Mouse (Mus musculus): ENCODE results near the gene Slc16a13.

Gene Slc16a13

GRCm38 (mm10) chr11:70230239-70230727 is 9.4 kb upstream of the Slc16a13 start:
- DNase-seq = no peak

GRCm38 (mm10) chr11:70229260-70230010 is 8.6 kb upstream of the Slc16a13 start, which contains the start of gene Bcl6b:
Gene Bcl6b (minus strand): TSS chr11:70229798.
- no peak for DNase-seq

- no peak for DNase-seq
Observed at GRCm38 (mm10) chr11:70228828-70229227, 8.0 kb upstream of the Slc16a13 start.

- no peak for DNase-seq
Observed at GRCm38 (mm10) chr11:70227661-70228245, 6.9 kb upstream of the Slc16a13 start.

GRCm38 (mm10) chr11:70227126-70227525 is 6.3 kb upstream of the Slc16a13 start:
- DNase-seq = no peak

GRCm38 (mm10) chr11:70226602-70226890 is 5.7 kb upstream of the Slc16a13 start:
- DNase-seq = no peak

GRCm38 (mm10) chr11:70225798-70226601 is 5.1 kb upstream of the Slc16a13 start:
- no peak for DNase-seq

- DNase-seq = no peak
Observed at GRCm38 (mm10) chr11:70223724-70224123, 2.9 kb upstream of the Slc16a13 start.

GRCm38 (mm10) chr11:70221603-70222500 is 988 bp upstream of the Slc16a13 start:
- no peak for DNase-seq

GRCm38 (mm10) chr11:70220323-70220722 is 541 bp downstream of the Slc16a13 start:
- no peak for DNase-seq

- no peak for DNase-seq
Observed at GRCm38 (mm10) chr11:70219873-70220272, 991 bp downstream of the Slc16a13 start.

- no peak for DNase-seq
Observed at GRCm38 (mm10) chr11:70218741-70219470, 2.0 kb downstream of the Slc16a13 start.

- no peak for DNase-seq
Observed at GRCm38 (mm10) chr11:70218039-70218438, 2.8 kb downstream of the Slc16a13 start.

- DNase-seq = no peak
Observed at GRCm38 (mm10) chr11:70216103-70216502, 4.8 kb downstream of the Slc16a13 start.

- no peak for DNase-seq
Observed at GRCm38 (mm10) chr11:70215301-70215700, 5.6 kb downstream of the Slc16a13 start.

- DNase-seq = no peak
Observed at GRCm38 (mm10) chr11:70214856-70215209, 6.0 kb downstream of the Slc16a13 start.

GRCm38 (mm10) chr11:70214191-70214855 is 6.5 kb downstream of the Slc16a13 start:
- no peak for DNase-seq

GRCm38 (mm10) chr11:70213736-70214135 is 7.1 kb downstream of the Slc16a13 start:
- DNase-seq = no peak

GRCm38 (mm10) chr11:70212896-70213295 is 8.0 kb downstream of the Slc16a13 start:
- DNase-seq = no peak

- no peak for DNase-seq
Observed at GRCm38 (mm10) chr11:70212423-70212822, 8.4 kb downstream of the Slc16a13 start, which contains the start of gene Slc16a11. Gene Slc16a11 (plus strand): TSS chr11:70212752.

- no peak for DNase-seq
Observed at GRCm38 (mm10) chr11:70211972-70212371, 8.9 kb downstream of the Slc16a13 start.

Measured in layer of hippocampus, adult 9-11 months (tissue).